Mouse (Mus musculus) heart, adult 8-10 months (tissue): Measurements from ENCODE around the gene Mfsd2a. TPM values are rescaled to one million over a fixed set of nuclear protein-coding genes. Genes with fewer than 3 reads are reported as not detected.

ENCODE experiments used
- DNase-seq: peaks from one replicate; pipeline ENCODE4 v3.0.0; 2022; ENCODE audit warnings: low spot score
- total RNA-seq, 4 experiments: library from RNA; stranded (reverse); gene quantifications; 2 replicates each; pipeline ENCODE4 v1.2.4; 2022

Mfsd2a gene
- total RNA-seq, 4 experiments from 2014 or later, result not detected

DNA sequence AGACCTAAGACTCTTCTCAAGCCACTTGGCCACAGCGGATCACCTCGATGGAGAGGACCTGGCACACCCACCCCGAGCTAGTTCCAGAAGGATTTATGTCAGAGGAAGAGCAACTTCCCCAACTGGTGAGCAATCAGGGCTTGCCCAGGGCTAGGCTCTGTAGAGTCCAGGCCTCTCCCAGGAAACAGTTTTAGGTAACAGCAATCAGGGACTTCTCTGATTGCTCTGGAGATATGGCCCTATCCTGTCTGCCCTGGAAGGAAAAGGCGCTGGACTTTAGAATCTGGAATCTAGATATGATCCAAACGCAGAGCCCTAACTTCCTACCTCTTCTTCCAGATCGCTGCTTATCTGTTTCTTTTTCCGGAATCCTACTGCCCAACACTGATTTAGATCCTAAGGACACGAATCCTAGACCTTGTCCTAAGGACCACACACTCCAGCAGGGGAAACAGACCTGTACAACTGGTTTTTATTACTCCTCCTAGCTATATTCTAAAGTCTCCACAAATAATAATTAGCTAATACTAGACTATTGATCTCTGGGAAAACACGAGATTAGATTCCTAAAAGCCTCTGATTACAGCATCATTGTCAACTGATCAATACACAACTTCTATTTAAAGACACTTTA lies 25.4 kb downstream of the Mfsd2a start:
- no peak for DNase-seq

DNA sequence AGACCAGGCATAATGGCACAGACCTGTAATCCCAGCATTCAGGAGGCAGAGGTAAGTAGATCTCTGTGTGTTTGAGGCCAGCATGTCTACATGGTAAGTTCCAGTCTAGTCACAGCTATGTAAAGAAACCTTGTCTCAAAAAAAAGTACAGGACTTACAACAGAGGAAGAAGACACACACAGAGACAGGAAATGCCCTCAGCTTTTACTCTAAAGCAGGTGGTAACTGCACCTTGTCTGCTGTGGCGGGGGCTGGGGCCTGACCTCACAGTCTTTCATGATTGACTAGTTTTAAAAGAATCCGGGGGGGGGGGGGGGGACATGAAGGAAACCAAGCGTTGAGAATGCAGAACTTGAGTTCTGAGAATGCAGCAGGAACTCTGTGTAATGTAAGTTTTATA lies 27.1 kb downstream of the Mfsd2a start:
- no peak for DNase-seq

GRCm38 (mm10) chr4:122933051-122933591 lies 27.9 kb downstream of the Mfsd2a start:
- no peak for DNase-seq

DNA sequence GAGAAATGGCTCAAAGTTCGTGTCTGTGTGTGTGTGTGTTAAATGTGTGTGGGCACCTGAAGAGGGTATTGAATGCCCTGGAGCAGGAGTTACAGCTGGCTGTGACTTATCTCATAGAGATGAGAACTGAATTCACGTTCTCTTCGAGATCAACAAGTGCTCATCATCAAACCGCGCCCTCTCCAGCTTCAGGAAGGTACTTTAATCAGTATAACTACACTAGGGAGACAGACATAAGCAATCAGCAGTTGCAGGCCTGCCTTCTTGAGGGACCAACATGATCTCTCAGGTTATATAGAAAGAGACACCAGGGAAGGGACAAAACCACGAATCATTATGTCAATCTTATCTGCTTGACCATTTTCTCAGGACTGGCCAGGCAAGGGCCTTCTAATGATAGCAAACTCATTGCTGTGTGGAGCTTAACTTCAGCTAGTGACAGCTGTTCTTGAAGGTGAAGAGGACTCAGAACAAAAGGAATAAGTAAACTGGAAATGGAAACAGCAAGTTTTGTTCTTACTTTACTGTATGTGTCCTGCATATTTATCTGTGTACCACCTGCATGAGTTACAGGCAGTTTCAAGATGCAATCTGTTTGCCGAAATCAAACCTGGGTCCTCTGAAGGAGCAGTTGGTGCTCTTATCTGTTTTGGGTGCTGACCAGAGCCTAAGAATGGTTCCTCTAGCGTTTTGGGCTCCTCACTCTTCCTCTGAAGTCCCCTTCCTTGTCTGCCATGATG lies 28.6 kb downstream of the Mfsd2a start:
- DNase-seq, result no peak

GRCm38 (mm10) chr4:122930939-122931590 lies 29.9 kb downstream of the Mfsd2a start:
- DNase-seq, result no peak

GRCm38 (mm10) chr4:122923392-122924344 lies 37.3 kb downstream of the Mfsd2a start:
- DNase-seq, result peak; percentile 17

DNA sequence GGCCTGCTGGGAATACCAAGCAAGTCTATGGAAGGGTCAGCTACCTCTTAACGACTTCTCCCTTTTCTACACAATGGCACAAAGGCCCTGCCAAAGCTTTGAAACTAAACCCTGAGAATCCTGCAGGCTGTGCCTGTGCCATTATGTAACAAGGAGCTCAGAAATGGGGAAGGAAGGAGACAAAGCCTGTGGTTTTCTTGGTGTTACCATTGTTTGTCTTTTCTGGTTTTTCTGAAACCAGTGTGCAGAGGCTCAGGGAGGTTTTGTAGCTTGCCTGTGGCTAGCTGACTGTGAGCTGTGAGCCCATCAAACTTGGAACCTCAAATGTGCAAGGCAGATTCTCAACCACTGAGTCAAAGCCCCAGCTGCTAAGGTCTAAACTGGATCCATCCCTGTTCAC lies 38.1 kb downstream of the Mfsd2a start:
- DNase-seq, result no peak

- DNase-seq, result no peak
Observed at GRCm38 (mm10) chr4:122915985-122916384, 45.0 kb downstream of the Mfsd2a start.

- no peak for DNase-seq
Observed at GRCm38 (mm10) chr4:122914186-122914585, 46.8 kb downstream of the Mfsd2a start.

GRCm38 (mm10) chr4:122912613-122913012 lies 48.4 kb downstream of the Mfsd2a start:
- no peak for DNase-seq

GRCm38 (mm10) chr4:122910577-122910976 lies 50.4 kb downstream of the Mfsd2a start:
- no peak for DNase-seq

DNA sequence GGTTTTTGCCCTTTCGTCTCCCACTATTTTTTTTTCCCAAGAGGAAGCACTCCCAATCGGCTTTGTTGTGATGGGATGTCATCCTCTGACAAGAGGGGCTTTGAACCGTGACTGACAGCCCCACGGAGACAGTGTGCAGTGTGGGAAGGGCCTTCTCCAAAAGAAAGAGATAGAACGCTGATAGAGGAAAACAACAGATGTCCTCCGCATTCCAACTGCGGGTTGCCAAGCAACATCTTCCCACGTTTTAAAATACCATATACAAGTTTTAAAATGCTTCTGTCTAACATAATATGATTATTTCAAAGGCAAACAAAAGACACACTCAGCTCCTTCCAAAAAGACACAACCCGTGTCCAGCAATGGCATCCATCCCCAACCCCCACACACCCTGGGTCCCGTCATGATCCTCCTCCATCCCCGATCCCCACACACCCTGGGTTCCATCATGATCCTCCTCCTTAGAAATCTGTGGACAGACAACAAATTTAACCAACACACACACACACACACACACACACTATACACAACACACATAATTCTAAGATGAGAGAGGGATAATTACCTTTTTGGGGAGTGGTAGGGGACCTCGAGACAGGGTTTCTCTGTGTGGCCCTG lies 51.3 kb downstream of the Mfsd2a start:
- DNase-seq, result no peak

GRCm38 (mm10) chr4:122905359-122905758 lies 55.6 kb downstream of the Mfsd2a start:
- no peak for DNase-seq

DNA sequence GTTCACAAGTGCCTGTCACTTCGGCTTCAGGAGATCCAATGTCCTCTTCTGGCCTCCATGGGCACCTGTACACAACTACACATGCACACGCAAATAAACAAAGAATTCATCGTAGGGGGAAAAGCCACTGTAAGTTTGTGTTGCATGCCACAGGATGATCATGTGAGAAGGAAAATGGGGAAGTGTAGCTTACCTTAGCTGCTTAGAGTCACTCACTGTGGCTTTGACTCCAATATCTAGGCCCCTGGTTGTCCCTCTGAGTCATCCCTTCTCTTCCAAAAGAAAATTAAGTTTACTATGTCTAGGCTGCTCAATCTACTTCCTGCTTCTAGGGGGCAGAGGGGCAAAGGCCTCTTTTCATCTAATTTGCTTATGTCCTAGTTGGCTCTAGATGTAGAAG lies 57.3 kb downstream of the Mfsd2a start:
- DNase-seq, result no peak

DNA sequence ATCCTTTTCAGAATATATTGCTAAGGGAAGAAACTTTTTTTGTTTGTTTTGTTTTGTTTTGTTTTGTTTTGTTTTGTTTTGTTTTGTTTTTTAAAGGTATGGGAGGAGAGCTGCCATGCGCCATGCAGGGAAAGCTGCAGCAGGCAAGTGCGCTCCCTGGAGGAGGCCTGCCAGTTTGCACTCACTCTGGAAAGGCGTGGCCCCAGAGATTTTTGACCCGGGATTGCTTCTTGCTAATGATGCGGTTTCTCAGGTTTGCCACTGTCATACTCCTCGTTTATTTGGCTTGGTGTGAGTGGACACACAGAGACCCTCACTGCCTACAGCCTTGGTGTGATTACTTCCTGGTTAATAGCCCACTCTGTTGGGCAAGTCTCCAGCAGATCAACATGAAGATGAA lies 58.8 kb downstream of the Mfsd2a start:
- DNase-seq, result no peak

GRCm38 (mm10) chr4:122898313-122898712 lies 62.7 kb downstream of the Mfsd2a start:
- DNase-seq, result peak; percentile 54

- no peak for DNase-seq
Observed at GRCm38 (mm10) chr4:122897750-122898149, 63.2 kb downstream of the Mfsd2a start.
